Mouse (Mus musculus): ENCODE measurements around the gene Klf13.

Gene Klf13

GRCm38 (mm10) chr7:63924747-63925412, 13.8 kb downstream of the Klf13 start:
- peak; percentile 81 for DNase-seq

- peak; percentile 45 for DNase-seq
These were observed 14.6 kb downstream of the Klf13 start for GRCm38 (mm10) chr7:63924151-63924550.

DNA sequence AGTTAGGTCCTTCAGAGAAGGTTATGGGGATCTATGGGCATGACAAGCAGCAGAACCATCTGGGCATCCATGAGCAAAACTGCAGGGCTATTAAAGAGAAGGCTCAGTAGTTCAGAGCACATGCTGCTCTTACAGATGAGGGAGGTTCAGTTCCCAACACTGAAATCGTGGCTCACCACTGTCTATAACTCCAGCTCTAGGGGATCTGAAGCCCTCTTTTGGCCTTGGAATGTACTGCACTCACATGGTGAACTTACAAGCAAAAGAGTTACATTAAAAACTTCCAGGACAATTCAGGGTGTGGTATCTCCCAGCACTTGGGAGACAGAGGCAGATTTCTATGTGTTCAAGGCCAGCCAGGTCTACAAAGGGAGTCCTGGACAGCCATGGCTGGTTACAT, 15.7 kb downstream of the Klf13 start:
- peak; percentile 25 for DNase-seq

DNA sequence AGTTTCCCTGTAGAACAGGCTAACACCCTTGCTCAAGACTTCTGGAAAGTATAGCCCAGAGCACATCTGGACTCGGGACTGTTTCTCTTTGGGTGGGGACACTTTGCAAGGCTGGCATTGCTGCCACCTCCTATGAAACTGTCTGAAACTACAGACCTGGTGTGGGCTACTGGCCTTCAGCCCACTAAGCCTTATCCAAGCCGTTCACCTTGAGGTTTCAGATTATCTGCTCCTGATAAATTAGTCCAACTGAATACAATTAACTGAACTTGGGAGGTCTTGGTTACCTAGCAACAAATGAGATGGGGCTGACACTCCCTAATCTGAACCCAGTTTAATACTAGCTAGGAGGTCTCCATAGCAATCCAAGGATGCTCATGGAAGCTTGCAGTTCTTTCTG, 16.1 kb downstream of the Klf13 start:
- DNase-seq: no peak

DNA sequence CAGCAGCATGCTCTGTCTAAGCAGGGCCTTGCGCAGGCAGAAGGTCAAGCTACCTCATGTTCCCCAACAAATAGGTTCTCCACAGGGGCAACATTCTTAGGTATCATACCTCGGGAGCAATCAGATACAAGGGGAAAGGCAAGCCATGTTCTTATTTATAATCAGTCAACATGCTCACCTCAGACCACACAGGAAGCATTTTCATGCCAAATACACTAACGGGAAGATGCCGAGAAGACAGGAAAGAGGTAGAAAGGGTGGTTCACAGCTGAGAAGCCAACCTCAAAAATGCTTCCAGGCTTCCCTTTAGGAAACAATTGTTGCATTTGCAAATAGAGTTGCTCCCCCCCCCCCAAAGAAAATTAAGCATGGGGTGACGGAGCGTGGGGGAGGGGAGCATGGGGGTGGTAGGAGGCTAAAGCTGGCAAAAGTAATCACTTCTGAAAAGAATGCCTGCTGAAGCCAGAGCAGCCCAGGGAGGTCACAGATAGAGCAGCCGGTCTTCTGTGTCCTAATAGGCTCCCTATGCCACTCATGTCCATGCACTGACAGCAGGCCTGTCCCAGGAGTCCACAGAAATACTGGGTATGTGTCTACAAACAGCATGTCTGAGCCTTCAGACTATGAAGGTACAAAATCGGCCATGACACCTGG, 16.7 kb downstream of the Klf13 start:
- peak; percentile 37 for DNase-seq

DNA sequence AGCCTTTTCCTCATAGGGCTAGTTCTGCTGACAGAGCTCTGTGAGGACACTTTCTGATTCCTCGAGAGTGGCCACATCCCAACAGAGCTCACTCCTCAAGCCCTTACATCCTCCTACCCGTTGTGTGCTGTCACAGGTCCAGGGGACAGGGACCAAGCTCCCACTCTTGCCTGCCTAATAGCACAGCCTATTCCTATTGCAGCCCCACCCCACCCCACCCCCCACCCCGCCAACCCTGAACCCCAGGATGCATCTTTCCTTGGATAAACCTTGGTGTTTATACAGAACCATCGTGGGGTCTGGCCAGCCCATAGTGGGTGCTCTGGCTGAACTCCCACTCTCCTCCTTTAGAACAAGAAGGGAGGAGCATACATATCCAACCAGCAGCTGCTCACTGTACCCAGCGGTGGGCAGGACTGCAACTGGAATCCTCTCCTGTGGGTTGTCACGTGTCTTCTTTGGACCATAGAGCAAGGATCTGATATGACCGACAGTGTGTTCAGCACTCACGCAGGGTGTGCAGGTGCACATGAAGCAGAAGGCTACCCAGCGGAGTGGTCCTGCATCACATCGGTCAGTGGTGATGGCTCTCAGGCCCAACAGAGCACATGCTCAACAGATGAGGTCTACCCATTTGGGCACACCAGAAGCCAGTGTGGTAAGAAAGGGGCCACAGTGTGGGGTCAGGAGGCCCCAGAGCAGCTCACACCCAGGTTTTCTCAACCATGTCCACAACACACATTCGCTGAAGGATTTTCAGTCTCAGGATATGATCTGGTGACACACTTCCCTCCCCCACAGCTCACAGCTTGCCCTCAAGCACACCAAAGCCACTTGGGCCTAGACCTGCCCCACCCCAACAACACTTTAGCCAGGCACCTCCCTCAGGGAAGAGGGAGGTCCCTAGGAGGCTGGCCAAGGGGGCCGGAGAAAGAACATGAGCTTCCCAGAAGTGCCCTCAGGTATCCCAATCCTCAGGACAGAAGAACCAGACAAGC, 19.6 kb downstream of the Klf13 start:
- DNase-seq: no peak

DNA sequence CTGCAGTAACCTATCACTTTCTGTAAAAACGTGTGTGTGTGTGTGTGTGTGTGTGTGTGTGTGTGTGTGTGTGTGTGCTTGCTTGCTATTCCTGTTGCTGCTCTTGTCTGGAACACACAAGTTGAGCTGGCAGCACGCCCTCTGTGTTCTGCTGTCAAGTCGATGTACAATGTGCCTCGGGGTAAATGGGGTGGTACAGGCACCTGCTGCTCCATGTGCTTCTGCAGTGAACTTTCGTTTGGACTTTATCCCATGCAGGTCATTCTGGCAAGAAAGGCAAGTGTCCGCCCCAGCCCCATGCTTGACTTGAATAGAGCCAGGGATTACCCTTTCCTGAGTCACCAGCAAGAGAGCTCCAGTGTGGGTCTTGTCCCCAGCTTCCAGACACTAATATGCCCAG, 21.0 kb downstream of the Klf13 start:
- peak; percentile 78 for DNase-seq

- peak; percentile 73 for DNase-seq
These were observed 22.3 kb downstream of the Klf13 start, which contains the start of gene E030018B13Rik for GRCm38 (mm10) chr7:63916268-63916907. Gene E030018B13Rik, plus strand, starts transcription at chr7:63916857.

DNA sequence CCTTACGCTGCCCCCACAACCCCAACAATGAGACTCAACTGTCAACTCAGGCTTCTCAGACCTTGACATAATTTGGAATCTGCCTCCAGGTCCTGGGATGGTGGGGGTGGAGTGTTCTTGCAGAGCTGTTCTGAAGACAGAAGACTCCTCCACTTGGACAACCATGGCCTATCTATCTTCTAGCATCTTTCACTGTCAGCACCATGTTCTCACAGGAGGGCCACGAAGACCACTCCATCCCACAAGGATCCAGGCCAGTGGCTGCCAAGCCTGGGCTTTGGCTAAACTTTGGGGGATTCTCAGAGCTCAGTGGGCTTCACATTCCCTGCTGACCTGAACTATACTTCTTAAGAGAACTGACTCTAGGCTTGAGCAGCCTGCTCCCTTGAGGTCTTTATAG, 23.8 kb downstream of the Klf13 start:
- no peak for DNase-seq

- DNase-seq: no peak
These were observed 24.7 kb downstream of the Klf13 start for GRCm38 (mm10) chr7:63913724-63914692.

GRCm38 (mm10) chr7:63912924-63913723, 25.6 kb downstream of the Klf13 start:
- DNase-seq: no peak

- DNase-seq: peak; percentile 62
These were observed 26.4 kb downstream of the Klf13 start for GRCm38 (mm10) chr7:63912234-63912810.

DNA sequence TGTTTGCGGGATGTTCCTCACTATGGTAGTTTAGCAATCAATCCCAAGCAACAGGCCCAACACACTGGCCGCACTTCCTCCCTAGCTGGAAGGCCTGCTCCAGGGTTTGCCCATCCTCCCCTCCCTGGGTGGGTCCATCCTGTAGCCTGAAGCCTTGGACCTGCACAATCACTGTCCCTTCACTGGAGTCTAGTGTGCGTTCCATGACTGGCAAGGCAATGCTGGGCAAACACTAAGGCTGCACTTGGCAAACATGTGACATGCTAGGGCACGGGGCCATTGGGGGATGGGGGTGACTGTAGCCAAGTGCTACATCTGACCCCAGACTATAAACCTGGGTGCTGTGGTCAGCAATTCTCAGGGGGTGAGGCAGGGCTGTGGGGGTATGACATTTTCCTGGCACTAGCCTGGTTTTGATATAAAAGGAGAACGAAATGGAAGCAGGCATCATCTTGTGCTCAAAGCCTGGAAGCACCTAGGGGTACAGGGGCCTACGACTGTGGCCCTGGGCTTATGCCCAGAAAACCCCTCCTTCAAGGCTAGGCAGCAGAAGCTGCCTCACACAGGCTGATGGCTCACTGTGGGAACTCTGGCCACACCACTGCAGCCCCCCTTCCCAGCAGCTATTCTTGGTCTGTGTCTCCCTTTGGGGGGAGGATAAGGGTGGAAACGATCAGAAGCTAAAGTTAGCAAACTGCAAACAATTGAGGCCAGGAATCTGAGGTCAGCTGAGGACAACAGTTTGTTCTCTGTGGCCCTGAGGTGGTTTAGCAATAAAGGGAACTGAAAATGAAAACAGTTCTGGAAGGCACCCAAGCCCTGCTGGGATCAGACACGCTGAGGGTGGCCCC, 27.1 kb downstream of the Klf13 start:
- DNase-seq: peak; percentile 77

- DNase-seq: no peak
These were observed 27.8 kb downstream of the Klf13 start for GRCm38 (mm10) chr7:63910912-63911311.

DNA sequence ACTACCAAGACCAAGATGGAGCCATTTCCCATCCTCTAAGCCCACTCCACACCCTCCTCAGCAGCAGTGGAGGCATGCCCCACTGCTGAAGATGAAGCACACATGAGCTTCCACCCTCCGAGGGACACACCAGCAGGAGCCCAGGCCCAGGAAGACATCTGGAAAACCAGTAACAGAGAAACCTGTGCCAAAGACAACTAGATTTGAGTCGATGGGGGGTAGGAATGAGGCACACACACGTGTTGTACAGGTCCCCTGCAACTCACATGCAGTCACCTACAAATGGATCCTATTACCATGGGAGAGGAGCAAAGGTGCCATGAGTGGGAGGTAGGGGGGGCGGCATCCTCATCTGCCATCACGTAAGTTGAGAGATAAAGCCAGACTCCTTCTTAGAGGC, 28.5 kb downstream of the Klf13 start:
- DNase-seq: no peak

DNA sequence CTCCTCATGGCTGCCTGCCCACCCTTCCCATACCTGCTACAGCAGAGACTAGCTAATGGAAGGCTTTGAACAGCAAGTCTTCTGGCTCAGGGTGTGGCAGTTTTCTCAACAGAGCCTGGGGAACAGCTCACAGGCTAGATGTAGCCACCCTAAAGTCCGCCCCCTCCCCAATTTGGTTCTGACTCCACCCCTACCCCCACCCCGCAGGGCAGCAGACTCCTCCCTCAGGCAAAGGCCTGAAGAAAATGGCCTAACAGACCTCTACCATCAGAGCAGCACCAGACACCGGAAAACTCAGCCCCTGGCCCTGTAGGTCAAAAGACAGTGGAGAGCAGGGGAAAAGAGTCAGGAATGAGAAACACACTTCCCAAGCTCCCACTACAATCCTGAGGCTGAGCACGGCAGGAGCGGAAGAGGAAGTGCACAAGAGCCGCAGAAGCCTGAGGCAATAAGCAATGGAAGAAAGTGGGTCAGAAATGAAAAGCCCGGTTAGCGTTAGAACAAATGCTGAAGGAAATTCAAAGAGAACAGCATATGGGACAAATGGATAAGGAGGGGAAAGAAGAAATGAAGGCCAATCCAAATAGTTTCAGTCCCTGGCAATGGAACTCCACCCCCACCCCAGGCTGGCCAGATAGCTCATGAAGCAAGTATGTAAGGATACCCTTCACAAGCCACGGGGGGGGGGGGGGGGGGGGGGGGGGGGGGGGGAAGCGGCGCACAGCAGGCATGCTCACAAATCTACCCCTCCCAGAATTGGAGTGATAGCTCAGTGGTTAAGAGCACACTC, 30.0 kb downstream of the Klf13 start:
- DNase-seq: no peak

GRCm38 (mm10) chr7:63907778-63908495, 30.8 kb downstream of the Klf13 start:
- peak; percentile 85 for DNase-seq

- no peak for DNase-seq
These were observed 33.1 kb downstream of the Klf13 start for GRCm38 (mm10) chr7:63905642-63906041.
